Mouse (Mus musculus) spleen, adult 18-20 months (tissue): ENCODE results near the gene Mdh2.
A peak's percentile ranks its signal among the peaks of the same experiment; 100 is the strongest.

Experiments used
- DNase-seq, 2 experiments: peaks; one replicate each; pipeline ENCODE4 v3.0.0; 2022; ENCODE audit warnings: mixed read lengths in 2 of 2

The Mdh2 gene

GRCm38 (mm10) chr5:135777796-135778470, 347 bp upstream of the Mdh2 start, which contains the start of gene Styxl1:
Gene Styxl1 (minus strand): TSS chr5:135778385.
- no peak for DNase-seq

- DNase-seq = no peak
These were observed 2.1 kb downstream of the Mdh2 start for GRCm38 (mm10) chr5:135780331-135780730.

GRCm38 (mm10) chr5:135782901-135783300, 4.6 kb downstream of the Mdh2 start:
- no peak for DNase-seq

GRCm38 (mm10) chr5:135793996-135794858, 15.9 kb downstream of the Mdh2 start:
- DNase-seq = peak; percentile 57 to 85

GRCm38 (mm10) chr5:135794859-135795181, 16.5 kb downstream of the Mdh2 start:
- DNase-seq = no peak

- DNase-seq = no peak
These were observed 21.5 kb downstream of the Mdh2 start for GRCm38 (mm10) chr5:135799746-135800145.

GRCm38 (mm10) chr5:135800927-135801326, 22.6 kb downstream of the Mdh2 start:
- DNase-seq = no peak

- no peak for DNase-seq
These were observed 24.4 kb downstream of the Mdh2 start for GRCm38 (mm10) chr5:135802641-135803040.

GRCm38 (mm10) chr5:135803135-135803534, 24.9 kb downstream of the Mdh2 start:
- no peak for DNase-seq

- no peak for DNase-seq
These were observed 25.4 kb downstream of the Mdh2 start for GRCm38 (mm10) chr5:135803676-135804075.

- no peak for DNase-seq
These were observed 26.5 kb downstream of the Mdh2 start for GRCm38 (mm10) chr5:135804735-135805134.

- peak; percentile 77 to 89 for DNase-seq
These were observed 28.4 kb downstream of the Mdh2 start, which contains the start of gene Srrm3 for GRCm38 (mm10) chr5:135806555-135807262. Gene Srrm3 (plus strand): TSS chr5:135806890.

- DNase-seq = no peak
These were observed 29.0 kb downstream of the Mdh2 start for GRCm38 (mm10) chr5:135807263-135807637.

- DNase-seq = no peak
These were observed 34.7 kb downstream of the Mdh2 start for GRCm38 (mm10) chr5:135812991-135813390.

GRCm38 (mm10) chr5:135818491-135818890, 40.2 kb downstream of the Mdh2 start:
- no peak for DNase-seq

GRCm38 (mm10) chr5:135822316-135822944, 44.1 kb downstream of the Mdh2 start:
- DNase-seq = no peak

GRCm38 (mm10) chr5:135824517-135824916, 46.2 kb downstream of the Mdh2 start:
- no peak for DNase-seq

GRCm38 (mm10) chr5:135826225-135826624, 47.9 kb downstream of the Mdh2 start:
- DNase-seq = no peak

GRCm38 (mm10) chr5:135829381-135829780, 51.1 kb downstream of the Mdh2 start:
- no peak for DNase-seq

GRCm38 (mm10) chr5:135832729-135833128, 54.4 kb downstream of the Mdh2 start:
- DNase-seq = no peak

- DNase-seq = peak; percentile 43 to 59
These were observed 56.6 kb downstream of the Mdh2 start for GRCm38 (mm10) chr5:135834769-135835491.

GRCm38 (mm10) chr5:135835492-135835858, 57.2 kb downstream of the Mdh2 start:
- DNase-seq = no peak
